Mouse (Mus musculus) erythroblast, adult 5-6 weeks (primary cell): ENCODE results near the gene Hivep2. TPM values are rescaled to one million over a fixed set of nuclear protein-coding genes. Genes with fewer than 3 reads are reported as not detected.

Experiments
- ATAC-seq: replicated peaks from 2 replicates; pipeline ENCODE4 v1.8.0; 2016; ENCODE audit warnings: moderate number of reproducible peaks, mild to moderate bottlenecking, moderate TSS enrichment, inconsistent platforms; ENCODE audit not compliant: poor library complexity, low FRiP score, severe bottlenecking
- total RNA-seq, 2 experiments: library from RNA; stranded (forward) in 1 of 2; stranded (reverse) in 1 of 2; fragments of 150-400 nt in 1 of 2; fragments of 200-764, 138-1000 nt in 1 of 2; gene quantifications; 2 replicates each; pipeline versions ENCODE4 v1.2.3 to v1.2.4; 2015 to 2017; ENCODE audit warnings: low replicate concordance in 2 of 2

Gene Hivep2
- total RNA-seq, 2 experiments from 2014 or later, result 0.51 TPM; not detected in 1

DNA sequence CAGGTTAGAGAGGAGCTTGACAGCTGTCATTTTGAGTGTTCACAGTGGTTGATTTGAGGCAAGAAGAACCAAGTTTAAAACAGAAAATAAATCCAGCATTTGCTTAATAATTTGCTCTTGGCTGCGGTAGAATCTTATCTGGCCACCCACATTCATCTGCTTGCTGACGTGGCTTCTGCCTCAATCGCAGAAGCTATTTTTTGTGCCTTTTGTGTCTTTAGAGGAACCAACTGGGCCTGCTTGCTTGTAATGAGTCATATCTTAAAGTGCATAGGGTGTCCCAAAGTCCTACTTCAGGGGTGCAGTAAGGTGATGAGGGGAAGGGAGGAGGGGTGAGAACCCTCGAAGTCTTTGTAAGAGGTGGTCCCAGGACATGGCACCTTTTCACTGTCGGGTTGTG, 151.1 kb downstream of the Hivep2 start:
- no peak for ATAC-seq

- ATAC-seq, result no peak
These were observed 153.3 kb downstream of the Hivep2 start for GRCm38 (mm10) chr10:14119201-14119600.

DNA sequence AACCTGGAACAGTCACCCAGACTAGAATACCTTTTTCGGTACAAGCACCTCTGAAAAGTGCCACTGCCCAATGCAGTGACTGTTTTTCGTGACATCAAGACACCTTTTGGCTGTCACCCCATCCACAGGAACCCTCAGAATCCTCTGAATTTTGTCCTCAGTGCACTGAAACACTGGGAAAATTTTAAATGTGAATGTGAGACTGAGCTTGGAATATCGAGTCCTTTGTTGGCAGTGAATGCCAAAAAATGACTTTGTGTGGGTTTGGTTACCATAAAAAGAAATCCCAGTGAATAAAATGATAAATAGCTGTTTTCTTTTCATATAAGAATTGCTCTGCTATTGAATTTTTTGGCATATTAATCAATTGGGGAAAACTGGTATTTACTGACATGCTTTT, 154.6 kb downstream of the Hivep2 start:
- no peak for ATAC-seq

GRCm38 (mm10) chr10:14127826-14128225, 162.0 kb downstream of the Hivep2 start:
- no peak for ATAC-seq

GRCm38 (mm10) chr10:14130270-14130669, 164.4 kb downstream of the Hivep2 start:
- no peak for ATAC-seq

GRCm38 (mm10) chr10:14131307-14131706, 165.4 kb downstream of the Hivep2 start:
- ATAC-seq, result no peak

- ATAC-seq, result no peak
These were observed 166.2 kb downstream of the Hivep2 start for GRCm38 (mm10) chr10:14132061-14132460.

DNA sequence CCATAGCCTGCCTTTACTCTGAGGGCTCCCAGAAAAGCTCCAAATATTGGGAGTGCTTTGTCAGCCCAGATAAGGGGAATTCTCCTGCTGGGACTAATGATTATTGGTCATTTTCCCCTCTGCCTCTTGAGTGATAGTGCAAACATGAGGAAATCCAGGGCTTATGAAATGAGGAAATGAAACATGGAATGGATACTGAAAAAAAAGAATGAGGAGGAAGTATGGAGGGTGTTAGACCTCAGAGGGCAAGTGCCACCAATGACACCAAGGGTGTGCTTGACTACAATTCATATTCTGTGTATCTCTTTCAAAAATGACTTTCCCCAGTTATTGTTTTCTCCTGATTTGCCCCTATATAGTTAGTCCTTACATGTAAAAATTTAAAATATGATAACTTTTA, 167.1 kb downstream of the Hivep2 start:
- no peak for ATAC-seq

DNA sequence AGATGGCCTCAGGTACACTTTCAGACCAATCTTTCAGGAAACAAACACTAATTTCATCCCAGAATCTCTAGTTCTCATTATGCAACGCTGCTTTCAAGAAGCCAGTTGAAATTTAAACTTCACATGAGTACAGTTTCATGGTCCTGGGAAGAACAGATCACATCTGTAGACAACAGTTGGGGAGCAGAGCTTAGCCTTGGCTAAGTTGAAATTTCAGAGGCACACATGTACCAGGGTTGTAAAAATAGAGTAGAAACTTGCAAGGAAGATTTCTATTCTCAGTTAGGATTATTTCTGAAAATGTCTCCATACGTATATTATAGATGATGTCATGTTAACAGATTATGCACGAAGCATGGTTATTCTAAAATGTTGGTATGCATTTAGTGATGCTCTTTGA, 172.8 kb downstream of the Hivep2 start:
- ATAC-seq, result no peak

DNA sequence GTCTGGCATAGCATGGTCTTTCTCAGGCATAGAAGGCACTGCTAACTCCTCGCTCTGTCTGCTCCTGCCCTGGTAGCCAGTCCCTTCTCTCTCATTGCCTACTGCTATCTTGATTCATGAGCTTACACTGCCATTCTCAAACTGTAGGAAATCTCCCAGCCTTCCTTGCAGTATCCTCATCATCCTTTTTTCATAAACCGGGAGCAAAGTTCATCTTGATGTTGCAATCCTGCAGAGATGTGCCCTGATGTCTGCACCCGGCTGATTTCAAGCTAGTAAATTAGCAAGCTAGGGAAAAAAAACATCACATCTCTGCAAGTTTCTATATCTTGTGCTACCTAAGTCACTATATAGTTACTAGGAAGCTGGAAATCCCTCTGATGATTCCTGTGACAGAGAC, 179.0 kb downstream of the Hivep2 start:
- ATAC-seq, result no peak

DNA sequence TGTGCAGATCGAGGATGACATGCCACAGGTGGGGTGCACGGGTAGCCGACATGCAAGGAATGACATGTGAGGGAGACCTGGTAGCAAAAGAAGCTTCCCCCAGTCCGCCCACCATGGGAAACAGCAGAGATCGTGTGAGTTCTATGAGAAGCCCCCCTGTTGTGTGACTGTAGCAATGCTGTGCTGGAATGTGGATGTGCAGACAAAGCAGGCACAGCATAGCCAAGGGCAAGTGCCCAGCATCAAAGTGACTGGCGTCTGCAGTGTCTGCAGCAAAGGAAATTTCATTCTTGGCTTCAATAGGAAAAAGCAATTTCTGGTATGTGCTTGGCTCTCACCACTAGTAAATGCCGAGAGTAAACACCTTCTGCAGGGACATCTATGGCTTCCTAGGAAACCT, 199.0 kb downstream of the Hivep2 start:
- ATAC-seq, result no peak

DNA sequence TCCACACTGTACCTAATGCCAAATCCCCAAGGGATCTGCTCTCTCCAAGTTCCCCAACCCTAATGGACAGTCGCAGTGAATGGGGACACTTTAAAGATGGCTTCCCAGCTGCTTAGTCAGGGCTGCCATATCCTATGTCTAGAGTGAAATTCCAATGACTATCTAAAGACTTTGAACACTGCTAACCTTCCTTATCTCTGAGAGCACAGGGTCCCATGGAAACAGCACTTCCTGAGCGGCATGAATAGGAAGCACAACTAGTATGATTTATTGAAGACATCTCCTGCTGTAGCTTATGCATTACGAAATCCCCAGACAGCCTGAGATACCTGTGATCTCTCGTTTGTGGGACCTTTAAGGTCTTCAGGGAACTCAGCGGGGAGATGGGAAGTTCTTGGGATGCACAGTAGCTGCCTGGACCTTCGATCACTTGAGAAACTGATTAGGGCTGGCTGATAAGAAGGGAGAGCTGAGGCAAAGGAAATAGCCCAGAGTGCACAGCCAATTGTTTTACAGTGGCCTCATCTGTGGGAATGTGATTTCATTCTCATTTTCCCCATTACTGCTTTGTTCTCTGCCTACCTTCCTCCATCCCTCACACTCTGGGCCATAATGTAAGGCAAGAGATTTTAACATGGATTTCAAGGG, 202.4 kb downstream of the Hivep2 start:
- no peak for ATAC-seq

- ATAC-seq, result no peak
These were observed 203.1 kb downstream of the Hivep2 start for GRCm38 (mm10) chr10:14168869-14169566.

- ATAC-seq, result no peak
These were observed 208.2 kb downstream of the Hivep2 start for GRCm38 (mm10) chr10:14174124-14174523.

GRCm38 (mm10) chr10:14179424-14180339, 213.8 kb downstream of the Hivep2 start:
- no peak for ATAC-seq

- ATAC-seq, result no peak
These were observed 220.6 kb downstream of the Hivep2 start for GRCm38 (mm10) chr10:14186352-14186976.

GRCm38 (mm10) chr10:14189050-14189449, 223.2 kb downstream of the Hivep2 start:
- no peak for ATAC-seq

- no peak for ATAC-seq
These were observed 225.3 kb downstream of the Hivep2 start for GRCm38 (mm10) chr10:14191202-14191601.

- no peak for ATAC-seq
These were observed 226.3 kb downstream of the Hivep2 start for GRCm38 (mm10) chr10:14192156-14192555.

DNA sequence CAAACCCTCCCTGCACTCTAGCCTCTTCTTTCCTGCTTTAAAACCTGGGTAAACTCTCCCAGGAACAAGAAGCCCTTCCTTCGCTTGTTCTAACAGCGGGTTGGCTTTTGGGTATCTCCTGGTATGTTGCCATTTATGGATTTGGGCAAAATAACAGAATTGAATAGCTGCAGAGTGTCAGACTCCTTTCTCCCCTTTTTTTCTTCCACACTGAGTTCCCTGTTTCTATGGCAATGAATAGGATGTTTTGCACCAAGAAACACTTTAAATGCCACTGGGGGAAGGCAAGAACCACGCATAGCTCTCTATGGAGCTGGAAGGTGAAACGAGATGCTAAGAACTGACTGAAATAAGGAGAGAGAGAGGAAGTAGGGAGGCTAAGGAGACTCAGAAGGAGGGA, 227.8 kb downstream of the Hivep2 start:
- no peak for ATAC-seq
